Mouse (Mus musculus): ENCODE measurements around the gene Krtcap2. TPM values are rescaled to one million over a fixed set of nuclear protein-coding genes. Genes with fewer than 3 reads are reported as not detected.

Krtcap2 gene
- polyA plus RNA-seq, 1 experiment from 2014 or later: 185 TPM

DNA sequence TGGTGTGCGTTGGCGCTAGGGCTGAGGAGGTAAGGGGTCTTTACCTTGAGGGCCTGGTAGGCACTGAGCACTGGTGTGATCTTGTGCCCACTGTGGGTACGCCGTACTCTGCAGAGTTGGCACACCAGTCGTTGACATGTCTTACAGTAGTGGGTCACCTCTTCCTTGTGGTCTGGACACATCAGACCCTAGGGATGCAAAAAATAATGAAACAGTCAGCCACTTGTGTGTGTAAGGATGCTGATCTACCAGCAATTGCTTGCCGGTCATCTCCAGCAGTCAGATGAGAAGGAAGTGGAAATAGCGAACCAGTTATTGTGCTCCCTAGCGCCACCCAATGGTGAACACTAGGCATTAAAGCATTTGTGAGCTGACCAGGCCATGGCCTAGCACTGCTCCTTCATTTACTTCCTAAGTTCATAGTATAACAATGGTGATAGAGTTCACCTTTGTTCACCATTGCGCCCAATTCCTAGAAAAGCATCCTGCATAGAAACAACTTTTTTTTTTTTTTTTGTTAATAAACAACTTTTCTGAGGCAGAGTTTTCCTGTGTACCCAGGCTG, 3.4 kb upstream of the Krtcap2 start:
- Histone ChIP-seq H3K4me1 (peaks cover 35% of the 10 kb centered on the region), H3K27me3 (replicated peaks) (no peaks in the 10 kb centered on the region), H3K9ac (no peak overlapping the region), H3K36me3 (replicated peaks) (peaks cover 47% of the 10 kb centered on the region), H3K4me2 (peak overlapping the region; percentile 92; the same call in 1 of the 2 replicates), H3K27ac (no peak overlapping the region), H3K9me3 (no peaks in the 10 kb centered on the region), H3K4me3 (no peak overlapping the region)
- WGBS: 71% methylated on average over 9 of the region's 9 CpGs
- no peak for ATAC-seq (replicated peaks)

DNA sequence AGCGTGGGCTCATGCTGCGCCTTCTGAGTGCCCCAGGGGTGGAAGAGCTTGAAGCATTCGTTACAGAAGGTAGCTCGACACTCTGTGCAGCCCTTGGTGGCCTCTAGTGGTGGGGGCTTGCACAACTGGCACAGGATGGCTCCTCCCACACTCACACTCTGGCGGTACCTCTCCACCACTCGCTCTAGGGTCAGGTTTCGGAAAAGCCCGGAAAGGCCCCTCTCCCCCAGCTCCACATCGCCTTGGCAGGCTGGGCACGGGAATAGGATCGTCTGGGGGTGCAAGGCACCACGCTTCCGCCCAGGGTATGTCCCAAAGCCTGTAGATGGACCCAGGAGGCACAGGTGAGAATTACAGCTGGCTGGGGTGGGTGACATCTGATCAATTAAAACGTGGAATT, 2.2 kb upstream of the Krtcap2 start:
- Histone ChIP-seq H3K4me2 (peak overlapping the region; percentile 92), H3K27ac (peak overlapping the region; percentile 97), H3K9ac (peak overlapping the region; percentile 53; the same call in 1 of the 2 replicates), H3K9me3 (no peaks in the 10 kb centered on the region), H3K4me1 (peaks cover 39% of the 10 kb centered on the region), H3K4me3 (peak overlapping the region; percentile 78), H3K36me3 (replicated peaks) (peaks cover 36% of the 10 kb centered on the region), H3K27me3 (replicated peaks) (no peaks in the 10 kb centered on the region)
- WGBS: 14% methylated on average over 14 of the region's 14 CpGs
- ATAC-seq (replicated peaks): no peak

- Histone ChIP-seq H3K27ac (peak overlapping the region; percentile 97), H3K9ac (peak overlapping the region; percentile 53), H3K4me2 (peak overlapping the region; percentile 92), H3K4me1 (peaks cover 39% of the 10 kb centered on the region), H3K27me3 (replicated peaks) (no peaks in the 10 kb centered on the region), H3K4me3 (peak overlapping the region; percentile 78), H3K9me3 (no peaks in the 10 kb centered on the region), H3K36me3 (replicated peaks) (peaks cover 28% of the 10 kb centered on the region)
- peak; percentile 43 for ATAC-seq (replicated peaks)
- 8% methylated on average over 25 of the region's 25 CpGs for WGBS
Observed at GRCm38 (mm10) chr3:89244158-89244981, 1.4 kb upstream of the Krtcap2 start.

DNA sequence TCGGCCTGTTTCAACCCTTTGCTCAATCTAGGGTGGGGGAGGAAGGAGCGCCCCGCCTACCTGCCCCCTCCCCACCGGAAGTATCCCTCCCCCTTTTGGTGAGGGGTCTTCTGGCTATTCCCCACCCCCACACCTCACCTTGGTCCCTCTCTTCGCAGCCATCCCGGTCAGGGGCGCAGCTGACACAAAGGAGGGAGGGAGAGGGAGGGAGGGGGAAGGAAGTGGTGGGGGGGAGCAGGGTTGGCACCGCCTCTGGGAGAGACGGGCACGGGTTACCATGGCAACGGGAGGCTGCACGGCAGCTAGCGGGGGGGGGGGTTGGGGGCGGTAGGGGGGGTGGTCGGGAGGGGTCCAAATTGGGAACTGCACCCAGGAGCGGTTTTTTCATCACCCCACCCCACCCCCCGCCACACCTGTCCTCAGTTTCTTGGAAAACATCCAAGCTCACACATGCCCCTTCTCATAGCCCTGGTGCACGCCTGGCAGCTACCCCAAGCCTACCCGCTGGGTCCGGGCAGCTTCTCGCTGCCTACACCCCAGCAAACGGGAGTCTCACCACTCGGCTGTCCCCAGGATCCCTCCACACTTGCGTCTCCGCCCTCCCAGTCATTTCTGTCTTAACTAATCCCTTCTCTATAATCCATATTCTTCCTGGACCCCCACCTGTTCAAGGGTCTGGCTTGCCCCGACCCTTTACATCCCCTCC, 631 bp upstream of the Krtcap2 start:
- Histone ChIP-seq H3K4me3 (peak overlapping the region; percentile 78), H3K9me3 (no peaks in the 10 kb centered on the region), H3K4me2 (peak overlapping the region; percentile 92), H3K4me1 (peaks cover 39% of the 10 kb centered on the region), H3K27me3 (replicated peaks) (no peaks in the 10 kb centered on the region), H3K9ac (peak overlapping the region; percentile 80), H3K27ac (peak overlapping the region; percentile 97), H3K36me3 (replicated peaks) (peaks cover 27% of the 10 kb centered on the region)
- WGBS: under 1% methylated on average over 21 of the region's 26 CpGs
- peak; percentile 74 for ATAC-seq (replicated peaks)

DNA sequence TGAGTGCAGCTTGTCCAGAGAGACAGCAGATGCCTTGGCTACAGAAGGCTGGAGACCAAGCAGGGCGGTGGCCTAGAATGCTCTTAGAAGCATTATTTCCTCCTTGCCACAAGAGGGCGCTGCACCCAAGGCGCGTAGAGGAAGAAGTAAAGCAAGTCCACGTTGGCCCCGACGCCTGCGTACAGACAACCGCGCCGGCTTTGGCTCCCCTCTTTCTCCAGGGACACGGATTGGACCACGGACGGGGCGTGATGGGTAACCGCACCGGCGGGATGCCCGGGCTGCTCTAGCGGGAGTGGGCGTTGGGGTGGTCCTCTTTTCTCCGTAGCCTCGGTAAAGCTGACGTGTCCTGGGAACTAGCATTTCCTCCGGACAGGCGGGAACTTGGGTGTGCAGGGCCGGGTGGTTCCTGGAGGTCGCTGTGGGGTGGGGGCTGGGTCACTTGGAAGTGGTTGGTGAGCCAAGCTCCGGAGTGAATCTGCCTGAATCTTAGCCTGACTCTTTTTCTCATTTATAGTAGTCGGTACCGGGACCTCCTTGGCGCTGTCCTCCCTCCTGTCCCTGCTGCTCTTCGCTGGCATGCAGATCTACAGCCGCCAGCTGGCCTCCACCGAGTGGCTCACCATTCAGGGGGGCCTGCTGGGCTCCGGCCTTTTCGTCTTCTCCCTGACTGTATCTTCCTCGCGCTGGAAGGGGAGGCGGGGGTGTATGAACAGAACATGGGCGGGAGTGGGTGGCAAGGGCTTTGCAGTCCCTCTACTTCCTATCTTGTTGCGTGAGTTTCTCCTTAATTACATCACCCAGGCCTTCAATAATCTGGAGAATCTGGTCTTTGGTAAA, 715 bp downstream of the Krtcap2 start, which contains the start of gene Trim46:
Trim46 (minus strand) TSS at position 49 of the 840 bp plus-strand sequence.
- ATAC-seq (replicated peaks): peak; percentile 59
- Histone ChIP-seq H3K4me1 (peaks cover 48% of the 10 kb centered on the region), H3K4me3 (peak within 1 kb of the TSS; percentile 78), H3K36me3 (replicated peaks) (peaks cover 14% of the 10 kb centered on the region), H3K27me3 (replicated peaks) (no peaks in the 10 kb centered on the region), H3K9me3 (no peaks in the 10 kb centered on the region), H3K9ac (peak within 1 kb of the TSS; percentile 80), H3K27ac (peak within 1 kb of the TSS; percentile 97), H3K4me2 (peak within 1 kb of the TSS; percentile 92)
- under 1% methylated on average over 42 of the region's 42 CpGs for WGBS

DNA sequence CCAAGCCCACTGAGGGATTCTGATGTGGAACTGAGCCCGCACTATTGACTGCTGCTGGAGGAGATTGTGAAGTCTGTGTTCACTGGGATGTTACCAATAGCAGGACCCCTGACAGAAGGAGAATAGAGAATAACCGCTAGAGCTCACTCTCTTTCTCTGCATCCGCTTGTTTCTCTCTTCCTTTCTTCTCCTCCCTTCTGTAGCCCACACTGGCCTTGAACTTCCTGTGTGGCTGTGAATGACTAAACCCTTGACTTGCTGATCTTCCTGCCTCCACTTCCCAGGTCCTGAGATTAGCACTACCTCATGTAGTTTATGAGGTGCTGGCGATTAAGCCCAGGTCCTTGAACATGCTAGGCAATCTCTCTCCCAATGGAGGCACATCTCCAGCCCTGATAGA, 1.7 kb downstream of the Krtcap2 start:
- ATAC-seq (replicated peaks): no peak
- Histone ChIP-seq H3K27ac (no peak overlapping the region), H3K36me3 (replicated peaks) (peaks cover 5% of the 10 kb centered on the region; the same call in 1 of the 2 replicates), H3K4me3 (peak overlapping the region; percentile 78; the same call in 1 of the 2 replicates), H3K9ac (no peak overlapping the region), H3K4me1 (peaks cover 43% of the 10 kb centered on the region), H3K4me2 (peak overlapping the region; percentile 92), H3K27me3 (replicated peaks) (peaks cover 3% of the 10 kb centered on the region; the same call in 1 of the 2 replicates), H3K9me3 (no peaks in the 10 kb centered on the region)
- 89% methylated on average over 4 of the region's 4 CpGs for WGBS

DNA sequence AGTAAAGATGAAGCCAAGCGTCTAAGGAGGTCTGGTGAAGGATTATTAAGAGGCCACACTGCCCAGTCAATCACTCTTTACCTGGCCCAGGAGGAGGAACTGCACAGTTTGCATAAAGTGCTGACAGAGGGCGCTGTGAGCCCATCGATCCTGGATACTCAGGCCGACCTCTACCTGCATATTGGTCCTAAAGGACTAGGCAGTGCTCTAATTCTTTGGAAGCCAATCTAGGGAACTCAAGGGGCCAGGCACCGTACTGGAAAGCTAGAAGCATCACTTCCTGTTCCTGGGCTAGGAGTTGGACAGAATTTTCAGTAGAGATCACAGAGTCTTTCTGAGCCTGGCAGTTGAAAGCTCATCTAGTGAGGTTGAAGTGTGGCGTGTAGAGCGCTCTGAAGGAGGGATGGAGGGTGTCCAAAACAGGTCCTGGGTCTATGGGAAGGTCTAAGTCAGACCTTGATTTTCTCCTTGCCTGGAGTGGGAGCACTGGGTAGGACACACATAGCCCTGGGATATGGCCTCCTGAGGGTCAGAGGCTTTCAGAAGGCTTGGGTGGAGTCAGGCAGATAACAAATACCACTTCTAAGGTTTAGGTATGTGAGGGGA, 4.8 kb downstream of the Krtcap2 start:
- no peak for ATAC-seq (replicated peaks)
- H3K36me3 ChIP-seq (replicated peaks): peaks cover 4% of the 10 kb centered on the region; the same call in 1 of the 2 replicates
- peaks cover 23% of the 10 kb centered on the region for H3K4me1 ChIP-seq
- H3K9ac ChIP-seq: no peak overlapping the region
- H3K4me2 ChIP-seq: no peak overlapping the region
- no peak overlapping the region for H3K27ac ChIP-seq
- no peak overlapping the region for H3K4me3 ChIP-seq
- H3K27me3 ChIP-seq (replicated peaks): peaks cover 6% of the 10 kb centered on the region; the same call in 1 of the 2 replicates
- no peaks in the 10 kb centered on the region for H3K9me3 ChIP-seq
- 27% methylated on average over 7 of the region's 7 CpGs for WGBS

DNA sequence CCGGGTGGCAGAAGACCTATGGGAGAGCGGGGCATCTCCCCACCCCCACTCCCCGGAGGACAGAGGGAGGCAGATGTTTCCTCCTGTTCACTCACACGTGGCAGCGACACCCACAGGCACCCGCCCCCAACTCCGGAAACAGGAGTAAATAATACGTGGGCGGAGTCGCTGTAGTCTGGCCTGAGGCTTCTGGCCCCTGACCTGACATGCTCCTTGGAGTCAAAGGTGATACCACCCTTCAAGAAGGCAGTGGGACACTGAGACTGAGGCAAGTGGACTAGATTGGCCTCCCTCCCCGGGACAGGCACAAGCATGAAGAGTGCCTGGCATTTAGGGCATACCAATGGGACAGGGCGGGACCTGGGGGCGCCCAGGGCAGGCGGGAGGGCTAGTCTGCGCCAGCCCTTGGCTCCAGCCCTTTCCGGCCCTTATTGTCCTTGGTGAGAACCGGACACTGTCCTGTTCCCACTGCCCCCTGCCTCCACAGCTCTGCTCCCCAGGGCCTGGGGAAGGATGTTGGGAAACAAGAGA, 5.7 kb downstream of the Krtcap2 start:
- Histone ChIP-seq H3K9me3 (no peaks in the 10 kb centered on the region), H3K4me1 (peaks cover 23% of the 10 kb centered on the region), H3K4me3 (no peak overlapping the region), H3K27ac (no peak overlapping the region), H3K4me2 (no peak overlapping the region; the same call in 1 of the 2 replicates), H3K36me3 (replicated peaks) (peaks cover 4% of the 10 kb centered on the region; the same call in 1 of the 2 replicates), H3K9ac (no peak overlapping the region), H3K27me3 (replicated peaks) (peaks cover 6% of the 10 kb centered on the region; the same call in 1 of the 2 replicates)
- ATAC-seq (replicated peaks): no peak
- WGBS: 8% methylated on average over 17 of the region's 17 CpGs

- Histone ChIP-seq H3K4me2 (no peak overlapping the region), H3K4me1 (peaks cover 11% of the 10 kb centered on the region; the same call in 1 of the 2 replicates), H3K27me3 (replicated peaks) (peaks cover 6% of the 10 kb centered on the region; the same call in 1 of the 2 replicates), H3K9me3 (no peaks in the 10 kb centered on the region), H3K4me3 (no peak overlapping the region), H3K9ac (no peak overlapping the region), H3K36me3 (replicated peaks) (no peaks in the 10 kb centered on the region), H3K27ac (no peak overlapping the region)
- no peak for ATAC-seq (replicated peaks)
- WGBS: 86% methylated on average over 5 of the region's 5 CpGs
Observed at GRCm38 (mm10) chr3:89254994-89255393, 9.2 kb downstream of the Krtcap2 start.

- peaks cover 6% of the 10 kb centered on the region; the same call in 1 of the 2 replicates for H3K27me3 ChIP-seq (replicated peaks)
- no peak for ATAC-seq (replicated peaks)
- 78% methylated on average over 5 of the region's 5 CpGs for WGBS
Observed at GRCm38 (mm10) chr3:89256177-89256576, 10.4 kb downstream of the Krtcap2 start.

DNA sequence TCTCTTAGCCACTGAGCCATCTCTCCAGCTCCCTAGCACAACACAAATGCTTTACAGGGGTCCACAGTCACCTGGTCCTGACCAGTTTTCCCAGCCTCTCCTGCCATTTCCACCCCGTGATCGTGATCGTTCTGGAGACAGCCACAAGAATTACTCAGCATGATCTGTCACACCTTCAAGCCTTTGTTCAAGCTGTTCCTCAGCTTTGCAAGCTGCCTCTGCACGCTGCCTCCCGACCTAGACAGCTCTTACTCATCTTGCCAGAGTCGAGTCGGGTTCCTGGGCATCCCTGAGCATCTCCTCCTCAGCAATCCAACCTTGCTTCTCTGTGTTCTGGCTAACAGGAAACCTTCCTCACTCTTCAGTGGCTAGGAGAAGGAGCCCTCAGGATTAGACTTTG, 13.3 kb downstream of the Krtcap2 start, which contains the start of gene Dpm3:
Dpm3 (plus strand) TSS at position 283 of the 400 bp plus-strand sequence.
- Histone ChIP-seq H3K4me2 (no peak within 1 kb of the TSS), H3K36me3 (replicated peaks) (no peaks in the 10 kb centered on the region), H3K9me3 (no peaks in the 10 kb centered on the region), H3K9ac (no peak within 1 kb of the TSS), H3K4me1 (no peaks in the 10 kb centered on the region), H3K27ac (no peak within 1 kb of the TSS), H3K27me3 (replicated peaks) (no peaks in the 10 kb centered on the region), H3K4me3 (no peak within 1 kb of the TSS)
- 54% methylated on average over 7 of the region's 7 CpGs for WGBS
- no peak for ATAC-seq (replicated peaks)

More at GRCm38 (mm10) chr3:89256177-89256576, 10.4 kb downstream of the Krtcap2 start:
- H3K9ac ChIP-seq: no peak overlapping the region
- no peak overlapping the region for H3K27ac ChIP-seq
- H3K4me3 ChIP-seq: no peak overlapping the region
- no peaks in the 10 kb centered on the region for H3K36me3 ChIP-seq (replicated peaks)
- H3K9me3 ChIP-seq: no peaks in the 10 kb centered on the region
- H3K4me2 ChIP-seq: no peak overlapping the region
- peaks cover 5% of the 10 kb centered on the region; the same call in 1 of the 2 replicates for H3K4me1 ChIP-seq

All from midbrain, embryonic 15.5 days (tissue).